Mouse (Mus musculus): ENCODE measurements around the gene Ccl28. TPM values are rescaled to one million over a fixed set of nuclear protein-coding genes. Genes with fewer than 3 reads are reported as not detected.
"Not testable (repeated sequence)": the region's sequence is repeated elsewhere in the genome, so short reads cannot be mapped to it uniquely, and the experiment has no call there.

The Ccl28 gene
- polyA plus RNA-seq, 1 experiment from 2014 or later, result 0.03 TPM

GRCm38 (mm10) chr13:119625952-119626351 is 2.3 kb downstream of the Ccl28 start:
- ATAC-seq; POLR2A ChIA-PET; in situ Hi-C loops (cut with MboI; ENCODE audit: low pct_unique_long_range_greater_than_20kb); DNase-seq (ENCODE audit: low read depth, low spot score); H3K27me3 ChIP-seq: not testable (repeated sequence)
- CTCF ChIA-PET, result interaction anchor here (1.0 to 1.5 kb wide), 4 partner anchors 11 to 191 kb away, joined by 3 to 7 read pairs (median 4); no protein-coding TSS in a partner anchor
- TF ChIP-seq CTCF (IDR thresholded peaks at IDR 0.05), result peak; percentile 72

- no peak for TF ChIP-seq CTCF (IDR thresholded peaks at IDR 0.05)
- ChIA-PET POLR2A (no interaction called here), CTCF (no interaction called here)
- in situ Hi-C loops (cut with MboI; ENCODE audit: low pct_unique_long_range_greater_than_20kb), result loop anchor here (5.0 kb wide), 1 partner anchor 106 kb away; no protein-coding TSS in a partner anchor
- no peak for ATAC-seq
- no peak for DNase-seq (ENCODE audit: low read depth, low spot score)
- H3K27me3 ChIP-seq, result no peaks in the 10 kb centered on the region
Observed at GRCm38 (mm10) chr13:119631482-119632155, 8.0 kb downstream of the Ccl28 start.

- no peak for TF ChIP-seq CTCF (IDR thresholded peaks at IDR 0.05)
- POLR2A ChIA-PET, result no interaction called here
- H3K27me3 ChIP-seq, result no peaks in the 10 kb centered on the region
- CTCF ChIA-PET, result interaction anchor here (1.0 to 1.2 kb wide), 2 partner anchors 16 to 53 kb away, joined by 3 to 11 read pairs; no protein-coding TSS in a partner anchor
- DNase-seq (ENCODE audit: low read depth, low spot score) (no peak), ATAC-seq (no peak)
- in situ Hi-C loops (cut with MboI; ENCODE audit: low pct_unique_long_range_greater_than_20kb), result loop anchor here (5.0 kb wide), 1 partner anchor 105 kb away; no protein-coding TSS in a partner anchor
Observed at GRCm38 (mm10) chr13:119632156-119632548, 8.5 kb downstream of the Ccl28 start.

GRCm38 (mm10) chr13:119635496-119635895 is 11.9 kb downstream of the Ccl28 start:
- DNase-seq (ENCODE audit: low read depth, low spot score) (no peak), ATAC-seq (no peak)
- H3K27me3 ChIP-seq, result no peaks in the 10 kb centered on the region
- TF ChIP-seq CTCF (IDR thresholded peaks at IDR 0.05), result no peak
- in situ Hi-C loops (cut with MboI; ENCODE audit: low pct_unique_long_range_greater_than_20kb), result no loop called here
- ChIA-PET POLR2A (no interaction called here), CTCF (no interaction called here)

- ChIA-PET POLR2A (no interaction called here), CTCF (interaction anchor here (2.7 kb wide), 2 partner anchors 12 to 41 kb away, joined by 74 to 99 read pairs; no protein-coding TSS in a partner anchor)
- no peak for TF ChIP-seq CTCF (IDR thresholded peaks at IDR 0.05)
- H3K27me3 ChIP-seq, result no peaks in the 10 kb centered on the region
- DNase-seq (ENCODE audit: low read depth, low spot score) (no peak), ATAC-seq (no peak)
- in situ Hi-C loops (cut with MboI; ENCODE audit: low pct_unique_long_range_greater_than_20kb), result no loop called here
Observed at GRCm38 (mm10) chr13:119637837-119638236, 14.2 kb downstream of the Ccl28 start.

- TF ChIP-seq CTCF (IDR thresholded peaks at IDR 0.05), result no peak
- H3K27me3 ChIP-seq, result no peaks in the 10 kb centered on the region
- ATAC-seq, result no peak
- ChIA-PET CTCF (interaction anchor here (2.2 to 2.7 kb wide), 5 partner anchors 11 to 86 kb away, joined by 15 to 99 read pairs (median 27); no protein-coding TSS in a partner anchor), POLR2A (no interaction called here)
- no peak for DNase-seq (ENCODE audit: low read depth, low spot score)
- in situ Hi-C loops (cut with MboI; ENCODE audit: low pct_unique_long_range_greater_than_20kb), result no loop called here
Observed at GRCm38 (mm10) chr13:119638449-119638848, 14.8 kb downstream of the Ccl28 start.

- ATAC-seq, result peak; percentile 20
- POLR2A ChIA-PET, result interaction anchor here (1.0 to 1.2 kb wide), 2 partner anchors 12 to 46 kb away, joined by 3 to 4 read pairs; no protein-coding TSS in a partner anchor
- no peak for DNase-seq (ENCODE audit: low read depth, low spot score)
- TF ChIP-seq CTCF (IDR thresholded peaks at IDR 0.05), result no peak
- H3K27me3 ChIP-seq, result no peaks in the 10 kb centered on the region
- CTCF ChIA-PET, result interaction anchor here (0.9 to 2.7 kb wide), 10 partner anchors 10 to 162 kb away, joined by 3 to 99 read pairs (median 10); no protein-coding TSS in a partner anchor
- in situ Hi-C loops (cut with MboI; ENCODE audit: low pct_unique_long_range_greater_than_20kb), result no loop called here
Observed at GRCm38 (mm10) chr13:119639302-119639701, 15.7 kb downstream of the Ccl28 start.

- CTCF ChIA-PET, result interaction anchor here (2.2 to 2.7 kb wide), 4 partner anchors 9 to 48 kb away, joined by 16 to 99 read pairs (median 50); no protein-coding TSS in a partner anchor
- in situ Hi-C loops (cut with MboI; ENCODE audit: low pct_unique_long_range_greater_than_20kb), result no loop called here
- no peaks in the 10 kb centered on the region for H3K27me3 ChIP-seq
- ATAC-seq (peak; percentile 74), DNase-seq (ENCODE audit: low read depth, low spot score) (no peak)
- POLR2A ChIA-PET, result no interaction called here
- TF ChIP-seq CTCF (IDR thresholded peaks at IDR 0.05), result peak; percentile 96
Observed at GRCm38 (mm10) chr13:119640504-119640903, 16.9 kb downstream of the Ccl28 start.

GRCm38 (mm10) chr13:119641145-119641544 is 17.5 kb downstream of the Ccl28 start:
- POLR2A ChIA-PET, result no interaction called here
- H3K27me3 ChIP-seq, result no peaks in the 10 kb centered on the region
- no peak for ATAC-seq
- in situ Hi-C loops (cut with MboI; ENCODE audit: low pct_unique_long_range_greater_than_20kb), result no loop called here
- no peak for DNase-seq (ENCODE audit: low read depth, low spot score)
- CTCF ChIA-PET, result interaction anchor here (0.6 to 1.7 kb wide), 2 partner anchors 38 to 84 kb away, joined by 3 read pairs; no protein-coding TSS in a partner anchor
- no peak for TF ChIP-seq CTCF (IDR thresholded peaks at IDR 0.05)

GRCm38 (mm10) chr13:119644769-119645168 is 21.1 kb downstream of the Ccl28 start:
- POLR2A ChIA-PET, result no interaction called here
- in situ Hi-C loops (cut with MboI; ENCODE audit: low pct_unique_long_range_greater_than_20kb), result no loop called here
- H3K27me3 ChIP-seq, result no peaks in the 10 kb centered on the region
- CTCF ChIA-PET, result interaction anchor here (1.7 kb wide), 1 partner anchor 25 kb away, joined by 3 read pairs; no protein-coding TSS in a partner anchor
- ATAC-seq (no peak), DNase-seq (ENCODE audit: low read depth, low spot score) (no peak)
- TF ChIP-seq CTCF (IDR thresholded peaks at IDR 0.05), result no peak

GRCm38 (mm10) chr13:119646511-119646910 is 22.9 kb downstream of the Ccl28 start:
- DNase-seq (ENCODE audit: low read depth, low spot score), result no peak
- CTCF ChIA-PET, result interaction anchor here (1.0 to 1.9 kb wide), 7 partner anchors 14 to 98 kb away, joined by 3 to 42 read pairs (median 7); no protein-coding TSS in a partner anchor

More at GRCm38 (mm10) chr13:119646511-119646910, 22.9 kb downstream of the Ccl28 start:
- ATAC-seq, result no peak
- no peak for TF ChIP-seq CTCF (IDR thresholded peaks at IDR 0.05)
- POLR2A ChIA-PET, result no interaction called here
- in situ Hi-C loops (cut with MboI; ENCODE audit: low pct_unique_long_range_greater_than_20kb), result no loop called here
- no peaks in the 10 kb centered on the region for H3K27me3 ChIP-seq

Data from Patski (cell line).